Mouse (Mus musculus) olfactory bulb, adult 2 months (tissue): ENCODE measurements around the gene Esyt2.

Experiments
- CTCF ChIP-seq: fragments of 200-500 bp; IDR thresholded peaks from 2 replicates; pipeline ENCODE4 v1.5.1; 2012; ENCODE audit warnings: low read depth, mild to moderate bottlenecking, low read length, moderate library complexity; ENCODE audit not compliant: insufficient read depth
- POLR2A ChIP-seq: fragments of 200-500 bp; IDR thresholded peaks from 2 replicates; pipeline ENCODE4 v1.6.1; 2012; ENCODE audit warnings: mild to moderate bottlenecking, low read depth, low read length, moderate library complexity; ENCODE audit not compliant: insufficient read depth

- TF ChIP-seq CTCF (no peak), POLR2A (no peak)
Observed at GRCm38 (mm10) chr12:116438591-116438990, 157.6 kb downstream of the Esyt2 start.
